Mouse (Mus musculus) hindbrain, embryonic 13.5 days (tissue): Measurements from ENCODE around the gene Prss53. TPM values are rescaled to one million over a fixed set of nuclear protein-coding genes. Genes with fewer than 3 reads are reported as not detected.

ENCODE experiments used
- ATAC-seq: fragments of 200-750 bp; cut with Nextera tagmentation; 2 replicates; pipeline ENCODE4 v1.8.0; 2017; ENCODE audit warnings: moderate TSS enrichment; ENCODE audit not compliant: low FRiP score
- H3K27ac ChIP-seq: fragments of 300-500 bp; sonication (generic); 2 replicates; pipeline ENCODE4 v1.5.1; 2015; ENCODE audit warnings: inconsistent platforms, mild to moderate bottlenecking, moderate library complexity
- H3K27me3 ChIP-seq: fragments of 300-500 bp; sonication (generic); 2 replicates; pipeline ENCODE4 v1.6.1; 2015; ENCODE audit warnings: mild to moderate bottlenecking, inconsistent platforms
- H3K36me3 ChIP-seq: fragments of 300-500 bp; sonication (generic); 2 replicates; pipeline ENCODE4 v1.6.1; 2015; ENCODE audit warnings: mild to moderate bottlenecking, inconsistent platforms
- H3K4me1 ChIP-seq: fragments of 300-500 bp; sonication (generic); replicated peaks from 2 replicates; pipeline ENCODE4 v1.6.1; 2015; ENCODE audit warnings: inconsistent platforms
- H3K4me2 ChIP-seq: fragments of 300-500 bp; sonication (generic); 2 replicates; pipeline ENCODE4 v1.6.1; 2015; ENCODE audit warnings: inconsistent platforms, mild to moderate bottlenecking, moderate library complexity
- H3K4me3 ChIP-seq: fragments of 300-500 bp; sonication (generic); 2 replicates; pipeline ENCODE4 v1.5.1; 2015; ENCODE audit warnings: mild to moderate bottlenecking, inconsistent platforms
- H3K9ac ChIP-seq: fragments of 300-500 bp; sonication (generic); 2 replicates; pipeline ENCODE4 v1.6.1; 2015; ENCODE audit warnings: mild to moderate bottlenecking, inconsistent platforms
- H3K9me3 ChIP-seq: fragments of 300-500 bp; sonication (generic); 2 replicates; pipeline ENCODE4 v1.6.1; 2016; ENCODE audit warnings: inconsistent platforms
- WGBS: fragments of 180-500 bp; shearing (Covaris S2); methylation state at CpG from one replicate; pipeline ENCODE4 v1.1.7; 2015; 5-methylcytosine and 5-hydroxymethylcytosine counted together
- polyA plus RNA-seq: library from polyadenylated mRNA; unstranded; fragments of >200 nt; fragmentation: Nextera tagmentation; extraction: Ambion mirVana; gene quantifications from 2 replicates; pipeline ENCODE4 v1.2.1, GENCODE M21; 2015

The Prss53 gene
- polyA plus RNA-seq, 1 experiment from 2014 or later, result 0.82 TPM

DNA sequence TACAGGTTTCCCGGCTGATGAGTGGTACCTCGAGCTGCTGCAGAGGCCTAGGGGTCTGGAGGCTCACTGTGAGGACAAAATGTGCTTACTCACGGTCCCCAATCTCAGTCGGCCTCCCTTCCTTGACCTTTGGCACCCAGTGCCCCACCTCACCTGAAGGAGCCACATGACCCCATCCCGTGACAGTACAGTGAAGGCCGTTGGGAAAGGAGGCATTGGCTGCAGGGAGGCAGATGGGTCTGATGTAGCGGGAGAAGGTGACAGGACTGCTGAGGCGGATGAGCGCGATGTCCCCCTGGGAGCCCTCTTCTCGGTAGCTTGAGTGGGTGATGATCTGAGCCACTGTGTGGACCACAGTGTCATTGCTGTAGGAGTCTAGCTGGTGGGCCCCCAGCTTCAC lies 36.1 kb upstream of the Prss53 start:
- ATAC-seq, result no peak
- WGBS, result 90% methylated on average over 11 of the region's 11 CpGs
- peaks cover 44% of the 10 kb centered on the region for H3K27me3 ChIP-seq
- H3K4me1 ChIP-seq, result peaks cover 6% of the 10 kb centered on the region
- H3K4me2 ChIP-seq, result no peak overlapping the region
- H3K9ac ChIP-seq, result no peak overlapping the region
- peaks cover 57% of the 10 kb centered on the region for H3K36me3 ChIP-seq
- no peak overlapping the region for H3K27ac ChIP-seq
- H3K9me3 ChIP-seq, result no peaks in the 10 kb centered on the region
- no peak overlapping the region for H3K4me3 ChIP-seq

DNA sequence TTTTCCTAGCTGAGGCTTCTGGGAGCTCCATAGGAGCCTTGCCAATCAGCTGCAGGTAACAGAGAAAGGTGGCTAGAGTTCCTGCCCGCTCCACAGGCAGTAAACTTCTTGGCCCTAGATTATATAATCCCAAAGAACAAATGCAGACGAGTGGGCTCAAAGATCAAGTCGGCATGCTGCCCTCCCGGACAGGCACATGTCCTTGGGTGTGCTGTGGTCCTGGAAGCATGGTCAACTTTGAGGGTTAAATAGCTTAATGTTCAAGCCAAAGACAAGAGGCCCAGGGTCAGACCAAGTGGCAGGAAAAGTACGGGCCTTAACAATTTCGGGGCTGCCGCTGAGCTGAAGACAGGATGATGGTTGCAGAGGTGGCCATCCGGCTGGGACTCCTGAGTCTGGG lies 35.3 kb upstream of the Prss53 start:
- H3K27ac ChIP-seq, result no peak overlapping the region
- no peak overlapping the region for H3K4me3 ChIP-seq
- no peak for ATAC-seq
- no peaks in the 10 kb centered on the region for H3K9me3 ChIP-seq
- H3K36me3 ChIP-seq, result peaks cover 62% of the 10 kb centered on the region
- whole genome bisulfite sequencing, result 91% methylated on average over 8 of the region's 8 CpGs
- no peak overlapping the region for H3K4me2 ChIP-seq
- peaks cover 6% of the 10 kb centered on the region for H3K4me1 ChIP-seq
- no peak overlapping the region for H3K9ac ChIP-seq
- H3K27me3 ChIP-seq, result peaks cover 39% of the 10 kb centered on the region

DNA sequence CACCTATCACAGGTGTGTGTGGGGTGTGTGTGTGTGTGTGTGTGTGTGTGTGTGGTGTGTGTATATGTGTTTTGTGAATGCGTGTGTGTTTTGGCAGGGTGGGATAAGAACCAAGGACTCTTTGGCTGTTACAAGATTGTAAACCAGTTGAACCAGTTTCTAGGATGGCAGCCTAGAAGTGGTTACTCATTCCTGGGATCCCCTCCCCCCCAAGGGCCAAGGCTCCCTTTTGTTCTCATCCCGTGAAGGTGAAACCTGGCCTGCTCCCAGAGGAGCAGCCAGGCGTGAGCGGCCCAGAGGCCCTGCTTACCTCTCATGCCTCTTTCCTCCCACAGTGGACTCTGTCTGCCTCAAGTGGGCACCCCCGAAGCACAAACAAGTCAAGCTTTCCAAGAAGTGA lies 34.5 kb upstream of the Prss53 start:
- WGBS, result 74% methylated on average over 5 of the region's 5 CpGs
- Histone ChIP-seq H3K4me1 (peaks cover 6% of the 10 kb centered on the region), H3K36me3 (peaks cover 70% of the 10 kb centered on the region), H3K4me3 (no peak overlapping the region), H3K27me3 (peaks cover 34% of the 10 kb centered on the region), H3K4me2 (no peak overlapping the region), H3K27ac (no peak overlapping the region), H3K9ac (no peak overlapping the region), H3K9me3 (no peaks in the 10 kb centered on the region)
- no peak for ATAC-seq

DNA sequence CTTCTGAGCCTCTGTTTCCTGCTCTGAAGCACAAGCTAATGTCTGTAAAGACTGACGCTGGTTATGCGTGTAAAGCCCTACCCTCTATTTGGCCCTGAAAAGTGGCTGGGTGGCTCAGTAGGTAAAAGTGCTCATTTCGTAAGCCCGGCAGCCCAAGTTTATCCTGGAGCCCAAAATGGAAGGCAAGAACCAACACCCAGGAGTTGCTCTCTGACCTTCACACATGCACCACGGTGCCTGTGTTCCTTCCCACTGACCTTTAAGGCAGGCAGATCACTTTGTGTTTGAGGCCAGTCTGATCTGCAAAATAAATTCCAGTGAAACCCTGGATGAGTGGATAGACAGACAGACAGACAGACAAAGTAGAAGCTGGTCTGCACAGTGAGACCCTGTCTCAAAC lies 32.9 kb upstream of the Prss53 start:
- Histone ChIP-seq H3K9ac (no peak overlapping the region), H3K4me2 (no peak overlapping the region), H3K9me3 (no peaks in the 10 kb centered on the region), H3K27ac (no peak overlapping the region), H3K36me3 (peaks cover 75% of the 10 kb centered on the region), H3K27me3 (peaks cover 18% of the 10 kb centered on the region), H3K4me1 (no peaks in the 10 kb centered on the region), H3K4me3 (no peak overlapping the region)
- ATAC-seq, result no peak
- 91% methylated on average over 5 of the region's 5 CpGs for WGBS

DNA sequence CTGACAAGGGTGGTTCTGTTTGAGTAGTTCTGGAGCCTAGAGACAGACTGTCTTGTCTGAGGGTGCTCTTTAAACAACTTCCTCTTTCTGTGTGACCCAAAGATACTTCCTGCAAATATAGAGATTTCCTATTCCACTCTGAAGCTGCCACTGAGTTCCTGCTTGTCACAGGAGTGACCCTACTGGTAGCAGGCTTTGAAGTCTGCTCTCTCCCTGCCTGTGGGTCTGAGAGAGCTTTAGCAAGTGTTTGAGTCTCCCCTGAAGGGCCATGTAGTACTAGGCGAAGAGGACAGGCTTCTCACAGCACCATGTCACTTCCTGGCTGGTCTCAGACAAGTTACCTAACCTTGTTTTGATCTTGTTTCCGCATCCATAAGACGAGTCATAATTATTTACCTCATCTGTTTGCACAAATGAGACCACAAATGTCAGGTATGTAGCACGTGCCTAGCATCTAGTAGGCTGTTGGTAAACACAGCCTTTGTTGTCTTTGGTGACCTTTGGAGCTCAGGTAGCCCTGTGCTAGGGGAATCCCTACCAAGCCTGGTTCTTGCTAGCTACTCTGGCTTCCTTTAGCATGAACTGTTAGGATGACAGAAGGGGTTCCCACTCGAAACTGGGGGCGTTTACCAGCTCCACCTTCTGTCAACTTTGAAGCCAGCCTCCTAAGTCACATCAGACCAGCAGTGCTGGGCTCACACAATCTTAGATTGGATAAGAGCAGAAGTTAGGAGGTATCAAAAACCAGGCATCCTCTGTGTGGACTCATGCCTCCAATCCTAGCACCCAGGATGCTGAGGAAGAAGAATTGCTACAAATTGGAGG lies 31.9 kb upstream of the Prss53 start:
- H3K27me3 ChIP-seq, result peaks cover 8% of the 10 kb centered on the region
- H3K4me1 ChIP-seq, result no peaks in the 10 kb centered on the region
- 88% methylated on average over 6 of the region's 6 CpGs for WGBS
- H3K9ac ChIP-seq, result no peak overlapping the region
- no peaks in the 10 kb centered on the region for H3K9me3 ChIP-seq
- H3K27ac ChIP-seq, result no peak overlapping the region
- no peak overlapping the region for H3K4me2 ChIP-seq
- ATAC-seq, result no peak
- H3K4me3 ChIP-seq, result no peak overlapping the region
- peaks cover 82% of the 10 kb centered on the region for H3K36me3 ChIP-seq

DNA sequence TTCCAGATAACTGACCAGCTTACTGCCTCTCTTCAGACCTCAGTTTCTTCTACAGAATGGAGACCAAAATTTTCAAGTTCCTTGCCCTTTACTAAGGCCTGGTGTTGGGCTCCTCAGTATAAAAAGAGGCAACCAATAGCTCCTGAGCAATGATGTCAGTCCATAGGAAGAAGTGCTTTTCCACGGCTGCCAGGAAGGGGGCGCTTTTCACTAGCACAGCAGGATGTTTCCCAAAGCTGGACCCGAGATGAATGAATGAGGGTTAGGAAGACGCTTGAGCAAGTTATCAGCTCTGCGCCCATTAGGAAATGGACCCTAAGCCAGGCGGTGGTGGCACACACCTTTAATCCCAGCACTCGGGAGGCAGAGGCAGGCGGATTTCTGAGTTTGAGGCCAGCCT lies 30.7 kb upstream of the Prss53 start:
- H3K4me3 ChIP-seq, result no peak overlapping the region
- H3K9me3 ChIP-seq, result no peaks in the 10 kb centered on the region
- peaks cover 82% of the 10 kb centered on the region for H3K36me3 ChIP-seq
- 65% methylated on average over 8 of the region's 8 CpGs for WGBS
- no peak for ATAC-seq
- H3K27ac ChIP-seq, result no peak overlapping the region
- H3K9ac ChIP-seq, result no peak overlapping the region
- no peaks in the 10 kb centered on the region for H3K4me1 ChIP-seq
- no peaks in the 10 kb centered on the region for H3K27me3 ChIP-seq
- H3K4me2 ChIP-seq, result no peak overlapping the region

DNA sequence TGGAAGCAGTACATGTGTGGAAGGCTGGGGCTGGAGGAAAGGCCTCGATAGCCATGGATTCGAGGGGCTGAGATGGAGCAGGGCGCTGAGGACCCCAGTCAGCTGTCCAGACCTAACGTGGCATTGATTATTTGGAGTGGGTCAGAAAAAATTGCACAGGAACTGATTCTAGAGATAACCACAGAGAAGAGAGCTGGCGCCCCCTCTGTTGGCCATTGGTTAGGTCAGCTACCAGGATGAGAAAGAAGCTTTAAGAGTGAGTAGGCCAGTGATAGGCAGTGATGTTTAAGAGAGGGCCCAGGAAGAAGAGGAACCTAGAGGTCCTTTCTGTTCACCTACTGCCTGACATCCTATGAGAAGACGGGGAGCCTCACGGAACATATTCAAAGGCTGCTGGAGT lies 28.5 kb upstream of the Prss53 start:
- peaks cover 79% of the 10 kb centered on the region for H3K36me3 ChIP-seq

DNA sequence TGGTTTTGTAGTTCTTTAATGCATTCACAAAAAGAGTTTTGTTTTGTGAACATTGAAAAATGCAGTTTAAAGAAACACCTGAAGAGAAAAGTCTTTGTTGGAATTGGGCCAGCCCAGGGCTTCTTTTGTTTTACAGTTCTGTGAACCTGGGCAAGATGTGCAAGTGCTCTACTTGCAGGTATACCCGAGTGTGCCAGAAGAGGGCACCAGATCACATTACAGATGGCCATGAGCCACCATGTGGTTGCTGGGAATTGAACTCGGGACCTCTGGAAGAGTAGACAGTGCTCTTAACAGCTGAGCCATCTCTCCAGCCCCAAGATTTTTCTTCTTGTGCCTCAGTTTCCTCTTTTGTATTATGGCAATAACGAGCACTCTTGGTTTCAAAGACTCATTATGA lies 27.4 kb upstream of the Prss53 start:
- no peak for ATAC-seq
- H3K36me3 ChIP-seq, result peaks cover 68% of the 10 kb centered on the region

More for the DNA sequence above, 28.5 kb upstream of the Prss53 start:
- Histone ChIP-seq H3K9ac (no peak overlapping the region), H3K4me2 (no peak overlapping the region), H3K4me3 (no peak overlapping the region), H3K9me3 (no peaks in the 10 kb centered on the region), H3K4me1 (no peaks in the 10 kb centered on the region), H3K27me3 (no peaks in the 10 kb centered on the region), H3K27ac (no peak overlapping the region)
- 81% methylated on average over 7 of the region's 7 CpGs for WGBS
- no peak for ATAC-seq

DNA sequence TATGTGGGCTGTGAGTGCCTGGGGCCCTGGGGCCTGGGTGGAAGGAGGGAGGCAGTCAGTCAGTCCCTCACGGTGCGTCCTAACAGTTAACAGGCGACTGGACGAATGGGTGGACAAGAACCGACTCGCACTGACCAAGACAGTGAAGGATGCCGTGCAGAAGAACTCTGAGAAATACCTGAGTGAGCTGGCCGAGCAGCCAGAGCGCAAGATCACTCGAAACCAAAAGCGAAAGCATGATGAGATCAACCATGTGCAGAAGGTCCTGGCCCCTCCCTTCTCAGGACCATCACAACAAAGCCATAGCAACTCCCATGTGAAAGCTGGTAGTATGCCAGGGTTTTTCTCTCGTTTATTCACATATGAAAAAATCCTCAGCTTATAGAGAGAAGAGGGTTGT lies 24.5 kb upstream of the Prss53 start:
- WGBS, result 92% methylated on average over 12 of the region's 12 CpGs
- no peak overlapping the region for H3K9ac ChIP-seq
- ATAC-seq, result no peak
- no peak overlapping the region for H3K4me2 ChIP-seq
- peaks cover 42% of the 10 kb centered on the region for H3K36me3 ChIP-seq
- H3K27ac ChIP-seq, result no peak overlapping the region
- H3K4me1 ChIP-seq, result peaks cover 16% of the 10 kb centered on the region
- no peak overlapping the region for H3K4me3 ChIP-seq
- no peaks in the 10 kb centered on the region for H3K27me3 ChIP-seq
- H3K9me3 ChIP-seq, result no peaks in the 10 kb centered on the region

More for the DNA sequence above, 27.4 kb upstream of the Prss53 start:
- H3K27me3 ChIP-seq, result no peaks in the 10 kb centered on the region
- 58% methylated on average over 3 of the region's 3 CpGs for WGBS
- no peak overlapping the region for H3K4me2 ChIP-seq
- H3K4me1 ChIP-seq, result peaks cover 4% of the 10 kb centered on the region
- no peak overlapping the region for H3K9ac ChIP-seq
- no peaks in the 10 kb centered on the region for H3K9me3 ChIP-seq
- no peak overlapping the region for H3K4me3 ChIP-seq
- no peak overlapping the region for H3K27ac ChIP-seq

DNA sequence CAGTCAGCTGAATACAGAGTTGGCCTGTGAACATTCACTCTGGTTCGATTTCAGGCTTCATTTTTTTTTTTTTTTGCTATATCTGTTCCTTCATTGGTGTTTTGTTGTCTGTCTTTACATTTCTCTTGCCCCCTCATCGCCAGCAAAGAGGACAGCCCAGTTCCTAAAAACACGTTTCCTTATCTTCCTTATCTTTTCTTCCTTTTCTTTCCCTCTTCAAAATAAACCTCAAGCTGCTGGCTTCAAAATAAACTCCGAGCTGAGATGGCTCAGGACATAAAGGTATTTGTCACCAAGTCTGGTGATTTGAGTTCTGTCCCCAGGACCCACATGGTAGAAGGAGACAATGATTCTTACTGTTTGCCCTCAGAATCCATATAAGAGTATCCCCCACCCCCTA lies 22.2 kb upstream of the Prss53 start:
- Histone ChIP-seq H3K9ac (peak overlapping the region; percentile 84), H3K36me3 (peaks cover 51% of the 10 kb centered on the region), H3K27ac (peak overlapping the region; percentile 87; the same call in 1 of the 2 replicates), H3K4me2 (peak overlapping the region; percentile 74), H3K27me3 (no peaks in the 10 kb centered on the region), H3K4me3 (peak overlapping the region; percentile 96), H3K4me1 (peaks cover 16% of the 10 kb centered on the region), H3K9me3 (no peaks in the 10 kb centered on the region)
- ATAC-seq, result no peak
- 29% methylated on average over 4 of the region's 4 CpGs for WGBS

DNA sequence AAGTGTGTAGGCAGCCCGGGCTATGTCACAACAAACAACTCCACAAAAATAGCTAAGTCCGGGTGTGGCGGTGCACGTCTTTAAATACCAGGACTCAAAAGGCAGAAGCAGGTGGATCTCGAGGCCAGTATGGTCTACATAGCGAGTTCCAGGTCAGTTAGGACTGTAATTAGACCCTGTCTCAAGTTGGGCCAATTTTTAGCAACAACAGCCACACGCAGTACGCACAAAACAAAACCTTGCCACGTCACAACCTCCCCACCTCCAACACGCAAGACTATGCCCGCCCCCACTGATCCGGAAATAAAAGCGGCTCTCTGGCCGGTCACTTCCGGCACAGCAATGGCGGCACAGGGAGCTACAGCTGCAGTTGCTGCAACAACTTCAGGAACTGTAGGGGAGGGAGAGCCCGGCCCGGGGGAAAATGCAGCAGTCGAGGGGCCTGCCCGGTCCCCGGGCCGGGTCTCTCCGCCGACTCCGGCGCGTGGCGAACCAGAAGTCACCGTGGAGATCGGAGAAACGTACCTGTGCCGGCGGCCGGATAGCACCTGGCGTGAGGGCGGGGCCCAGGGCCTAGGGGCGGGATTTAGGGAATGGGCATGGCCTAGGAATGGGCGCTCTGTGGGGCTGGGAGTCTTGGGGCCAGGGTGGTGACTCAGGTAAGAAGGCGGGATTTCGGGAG lies 21.6 kb upstream of the Prss53 start, which contains the start of gene Kat8:
Gene Kat8 (plus strand): TSS at position 327 of the 682 bp plus-strand sequence.
- H3K4me1 ChIP-seq, result peaks cover 16% of the 10 kb centered on the region
- peak within 1 kb of the TSS; percentile 84 for H3K9ac ChIP-seq
- H3K27ac ChIP-seq, result peak within 1 kb of the TSS; percentile 87
- no peaks in the 10 kb centered on the region for H3K27me3 ChIP-seq
- peak within 1 kb of the TSS; percentile 96 for H3K4me3 ChIP-seq
- H3K36me3 ChIP-seq, result peaks cover 53% of the 10 kb centered on the region
- H3K4me2 ChIP-seq, result peak within 1 kb of the TSS; percentile 74
- no peaks in the 10 kb centered on the region for H3K9me3 ChIP-seq
- peak; percentile 96 for ATAC-seq
- WGBS, result 2% methylated on average over 40 of the region's 40 CpGs

DNA sequence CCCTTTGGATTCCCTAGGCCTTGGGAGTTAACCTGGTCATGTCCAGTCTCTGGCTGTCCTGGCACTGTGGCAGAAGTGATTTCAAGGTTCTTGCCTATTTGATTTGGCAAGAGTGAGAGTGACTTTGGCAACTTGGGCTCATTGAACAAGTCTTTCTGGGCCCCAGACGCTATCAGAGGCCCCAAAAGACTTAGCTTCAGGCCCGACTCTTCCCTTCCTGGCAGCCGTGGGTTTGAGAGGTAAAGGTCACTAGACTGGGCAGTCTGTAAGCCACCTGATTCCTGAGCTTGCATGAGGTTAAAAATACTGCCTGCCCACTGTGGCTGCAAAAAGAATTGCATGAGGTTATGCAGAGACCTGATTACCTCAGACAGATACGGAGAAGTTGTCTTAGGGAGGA lies 17.9 kb upstream of the Prss53 start:
- Histone ChIP-seq H3K36me3 (peaks cover 48% of the 10 kb centered on the region), H3K4me3 (no peak overlapping the region)
- ATAC-seq, result no peak

More for the DNA sequence above, 17.9 kb upstream of the Prss53 start:
- Histone ChIP-seq H3K9ac (no peak overlapping the region), H3K9me3 (no peaks in the 10 kb centered on the region), H3K4me1 (peaks cover 32% of the 10 kb centered on the region), H3K27ac (no peak overlapping the region), H3K4me2 (no peak overlapping the region), H3K27me3 (no peaks in the 10 kb centered on the region)
- 95% methylated on average over 4 of the region's 4 CpGs for WGBS
